15 mouse cellular contexts compared by ENCODE assay signal in the genomic region with DNA sequence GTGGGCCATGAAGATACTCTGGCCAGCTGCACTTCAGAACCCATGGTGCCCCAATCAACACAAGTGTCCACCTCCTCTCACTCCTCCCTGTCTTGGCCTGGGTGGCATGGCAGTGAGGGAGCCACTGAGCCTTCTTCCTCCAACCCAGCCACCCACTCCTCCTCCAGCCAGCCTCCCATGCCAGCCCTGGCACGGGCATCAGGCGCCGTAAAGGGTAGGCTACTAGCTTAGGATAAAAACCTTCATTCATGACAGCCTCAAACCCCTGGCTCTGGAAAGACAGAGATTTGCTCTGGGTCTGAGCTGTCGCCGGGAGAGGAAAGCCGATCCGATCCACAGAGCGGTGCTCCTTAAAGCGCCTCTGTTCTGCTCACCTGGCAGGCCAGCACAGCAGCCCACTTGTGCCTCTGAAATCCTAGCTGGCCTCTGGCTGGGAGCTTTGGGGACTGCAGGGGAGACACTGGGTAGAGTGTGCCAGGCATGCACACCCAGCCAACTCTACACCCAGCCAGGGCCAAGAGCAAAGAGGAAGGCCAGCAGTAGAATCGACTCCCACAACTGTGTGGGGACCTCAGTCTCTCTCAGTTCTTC.
DNase-seq lines count a peak whose midpoint lies in the region; ATAC-seq lines count a peak whose summit lies in the region.
"Had no signal": no experiment of that assay in that cellular context is flagged by ENCODE, and none has a peak within 500 bp of the region (broad histone marks: within the 10 kb centered on the region; RNA-seq: fewer than 3 reads in every experiment).

No protein-coding gene starts in this region.

- peaks cover 14% of the 10 kb centered on the region; the same call in 1 of the 2 replicates for H3K27me3 ChIP-seq in forebrain, embryonic 10.5 days (ENCODE audit: poor library complexity, severe bottlenecking)
- H3K27me3 ChIP-seq in forebrain, embryonic 13.5 days, result no peaks in the 10 kb centered on the region
- no peaks in the 10 kb centered on the region for H3K27me3 ChIP-seq in limb, embryonic 15.5 days
- H3K27me3 ChIP-seq: heart, embryonic 15.5 days; hindbrain, embryonic 12.5 days had no signal

- ATAC-seq in forebrain, embryonic 13.5 days, result no peak
- peak; percentile 66 for ATAC-seq in limb, embryonic 15.5 days (ENCODE audit: insufficient number of reproducible peaks, low FRiP score, low TSS enrichment, low read depth)

- H3K4me2 ChIP-seq in forebrain, embryonic 13.5 days, result no peak overlapping the region
- H3K4me2 ChIP-seq in limb, embryonic 15.5 days, result no peak overlapping the region
- H3K4me2 ChIP-seq: heart, embryonic 15.5 days; hindbrain, embryonic 12.5 days; neural tube, embryonic 13.5 days had no signal

- no peaks in the 10 kb centered on the region for H3K36me3 ChIP-seq in forebrain, embryonic 10.5 days (replicated peaks)
- H3K36me3 ChIP-seq in forebrain, embryonic 13.5 days (ENCODE audit: poor library complexity, severe bottlenecking), result no peaks in the 10 kb centered on the region
- no peaks in the 10 kb centered on the region for H3K36me3 ChIP-seq in limb, embryonic 15.5 days
- H3K36me3 ChIP-seq: heart, embryonic 15.5 days; hindbrain, embryonic 12.5 days; neural tube, embryonic 13.5 days had no signal

- H3K4me1 ChIP-seq in forebrain, embryonic 10.5 days, result peaks cover 20% of the 10 kb centered on the region
- peaks cover 14% of the 10 kb centered on the region for H3K4me1 ChIP-seq in forebrain, embryonic 13.5 days
- peaks cover 60% of the 10 kb centered on the region for H3K4me1 ChIP-seq in limb, embryonic 15.5 days

- 93% methylated on average over 10 of the region's 10 CpGs for WGBS in forebrain, embryonic 10.5 days
- 91% methylated on average over 10 of the region's 10 CpGs for WGBS in forebrain, embryonic 13.5 days
- WGBS in limb, embryonic 15.5 days, result 62% methylated on average over 10 of the region's 10 CpGs

- H3K9ac ChIP-seq in forebrain, embryonic 13.5 days, result no peak overlapping the region
- no peak overlapping the region for H3K9ac ChIP-seq in limb, embryonic 15.5 days
- H3K9ac ChIP-seq: heart, embryonic 15.5 days; hindbrain, embryonic 12.5 days; neural tube, embryonic 13.5 days had no signal

- no peak for DNase-seq in forebrain, embryonic 10.5 days (ENCODE audit: extremely low spot score, low spot score)
- peak; percentile 26 to 40 for DNase-seq in layer of hippocampus, postnatal 36 days
- no peak for DNase-seq in layer of hippocampus, adult 9-11 months
- peak; percentile 35 for DNase-seq in gastrocnemius, postnatal 10 days
- DNase-seq in embryo, embryonic 9.5 days (ENCODE audit: extremely low spot score), result no peak
- DNase-seq in heart, postnatal 10 days, result no peak
- DNase-seq: cerebellum, postnatal 36 days; heart, adult 11 months; lung, postnatal 10 days; right cerebral cortex, postnatal 4 days had no signal

- intact Hi-C loops in heart, postnatal 10 days (cut with DNase I), result no loop called here

- peak overlapping the region; percentile 49; the same call in 1 of the 2 replicates for H3K27ac ChIP-seq in forebrain, embryonic 10.5 days
- H3K27ac ChIP-seq in forebrain, embryonic 13.5 days, result no peak overlapping the region
- peak overlapping the region; percentile 83 for H3K27ac ChIP-seq in limb, embryonic 15.5 days
- H3K27ac ChIP-seq: heart, embryonic 15.5 days; hindbrain, embryonic 12.5 days; neural tube, embryonic 13.5 days had no signal

- H3K4me3 ChIP-seq in forebrain, embryonic 10.5 days, result no peak overlapping the region
- no peak overlapping the region for H3K4me3 ChIP-seq in forebrain, embryonic 13.5 days
- H3K4me3 ChIP-seq in limb, embryonic 15.5 days, result no peak overlapping the region
- H3K4me3 ChIP-seq: heart, embryonic 15.5 days; hindbrain, embryonic 12.5 days; neural tube, embryonic 13.5 days had no signal

- H3K9me3 ChIP-seq in forebrain, embryonic 10.5 days, result no peaks in the 10 kb centered on the region
- no peaks in the 10 kb centered on the region for H3K9me3 ChIP-seq in forebrain, embryonic 13.5 days (replicated peaks)
- H3K9me3 ChIP-seq in limb, embryonic 15.5 days, result no peaks in the 10 kb centered on the region
- H3K9me3 ChIP-seq: heart, embryonic 15.5 days; hindbrain, embryonic 12.5 days; neural tube, embryonic 13.5 days had no signal

Comparison
In these comparisons a context has a peak if more than half of its experiments do, and no peak if none do; other contexts are left out.
1. DNase-seq: peak in layer of hippocampus, postnatal 36 days (2 of 2) and gastrocnemius, postnatal 10 days (single experiment); none in forebrain, embryonic 10.5 days (single experiment), layer of hippocampus, adult 9-11 months (single experiment), embryo, embryonic 9.5 days (single experiment) and heart, postnatal 10 days (0 of 2).